ENCODE assay signal across 15 mouse cellular contexts in the genomic region with DNA sequence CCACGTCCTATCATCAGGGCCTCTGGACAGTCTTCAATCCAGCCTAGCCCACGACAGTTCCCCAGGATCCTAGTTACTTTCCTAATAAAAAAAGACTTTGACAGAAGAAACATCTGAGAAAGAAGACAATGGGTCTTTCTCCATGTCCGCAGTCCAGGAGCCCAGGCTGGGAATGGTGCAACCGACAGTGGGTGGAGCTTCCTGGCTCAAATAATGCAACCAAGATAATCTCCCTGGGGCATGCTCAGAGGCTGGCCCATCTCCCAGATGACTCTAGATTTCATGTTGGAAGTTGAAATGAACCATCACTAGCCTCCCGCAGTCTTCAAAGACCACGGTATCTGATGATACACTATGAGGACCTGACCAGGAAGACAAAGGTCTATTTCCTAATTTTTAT. TPM values are rescaled to one million over a fixed set of nuclear protein-coding genes. Genes with fewer than 3 reads are reported as not detected.
A peak's percentile ranks its signal among the peaks of the same experiment; 100 is the strongest.
DNase-seq lines count a peak whose midpoint lies in the region; ATAC-seq lines count a peak whose summit lies in the region.
"Had no signal": no experiment of that assay in that cellular context is flagged by ENCODE, and none has a peak within 500 bp of the region (broad histone marks: within the 10 kb centered on the region; RNA-seq: fewer than 3 reads in every experiment).

No protein-coding gene starts in this region.

- ATAC-seq in megakaryocyte progenitor cell, adult 5-6 weeks (replicated peaks; ENCODE audit: poor library complexity) = peak; percentile 53
- ATAC-seq: forebrain, postnatal 0 days; hindbrain, postnatal 0 days; midbrain, embryonic 13.5 days had no signal

- intact Hi-C loops in heart, postnatal 25 days (cut with DNase I) = no loop called here
- intact Hi-C loops in left cerebral cortex, postnatal 14 days (cut with DNase I) = no loop called here

- DNase-seq in adrenal gland, postnatal 10 days = peak; percentile 40
- DNase-seq in adrenal gland, adult 8-10 months = no peak
- peak; percentile 28 to 34 for DNase-seq in heart, adult 9 months (ENCODE audit: low spot score in 2 of 2)
- DNase-seq in heart, postnatal 25 days (ENCODE audit: low spot score) = no peak
- DNase-seq in NIH3T3 (ENCODE audit: low read depth) = peak; percentile 62
- DNase-seq in left cerebral cortex, postnatal 14 days (ENCODE audit: low spot score in 2 of 2) = no peak
- DNase-seq: cerebellum, adult 18-20 months; cerebellum, postnatal 25 days; forebrain, postnatal 0 days; kidney, adult 18-20 months; kidney, postnatal 10 days; right cerebral cortex, adult 18-20 months had no signal

RNA-seq across cellular contexts. Expression of a gene that starts 35.1 kb away (rescaled TPM):
- total RNA-seq in adrenal gland, postnatal 10 days (2021) = 10 to 100 TPM; 14.1 to 18.8 TPM
- total RNA-seq in adrenal gland, adult 8-10 months (2022) = 10 to 100 TPM; 17.9 to 29.7 (median 26.3) TPM
- total RNA-seq in heart, postnatal 25 days (2021) = 10 to 100 TPM; 12.8 to 14.3 TPM
- total RNA-seq in megakaryocyte progenitor cell, adult 5-6 weeks (2015) = 20.7 and 21.9 TPM in 2 replicates
- 36.0 and 46.6 TPM in 2 replicates for total RNA-seq in megakaryocyte progenitor cell, adult 5-6 weeks (2017)
- total RNA-seq in left cerebral cortex, postnatal 14 days (2021) = 10 to 100 TPM; 27.4 to 28.2 TPM

Comparison
In these comparisons a context has a peak if more than half of its experiments do, and no peak if none do; other contexts are left out.
1. DNase-seq: peak in adrenal gland, postnatal 10 days (single experiment), heart, adult 9 months (2 of 2) and NIH3T3 (single experiment); none in adrenal gland, adult 8-10 months (single experiment), heart, postnatal 25 days (single experiment) and left cerebral cortex, postnatal 14 days (0 of 2).